14 mouse cellular contexts compared by ENCODE assay signal in the genomic region with DNA sequence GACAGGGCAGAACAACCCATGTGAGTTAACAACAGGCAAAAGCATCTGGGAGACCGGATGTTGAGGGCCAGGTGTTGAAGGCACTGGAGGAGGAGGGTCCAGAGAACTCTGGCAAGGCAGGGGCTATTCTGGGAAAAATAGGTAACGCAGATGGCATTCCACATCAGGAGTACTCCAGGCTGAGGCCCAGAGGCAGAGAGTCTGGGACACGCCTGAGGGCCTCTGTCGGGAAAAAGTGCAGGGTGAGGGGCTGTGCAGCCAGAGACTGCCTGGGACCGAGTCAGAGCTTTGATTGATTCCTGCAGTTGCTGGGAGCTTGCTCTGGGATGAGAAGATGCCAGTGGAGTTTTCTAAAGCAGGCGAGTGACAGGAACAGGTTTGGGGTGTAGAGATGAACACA. TPM values are rescaled to one million over a fixed set of nuclear protein-coding genes. Genes with fewer than 3 reads are reported as not detected.
DNase-seq lines count a peak whose midpoint lies in the region; ATAC-seq and TF ChIP-seq lines count a peak whose summit lies in the region.
"Had no signal": no experiment of that assay in that cellular context is flagged by ENCODE, and none has a peak within 500 bp of the region (broad histone marks: within the 10 kb centered on the region; RNA-seq: fewer than 3 reads in every experiment).

No protein-coding gene starts in this region.

- no peak overlapping the region for H3K4me2 ChIP-seq in kidney, postnatal 0 days (ENCODE audit: low read length)
- H3K4me2 ChIP-seq in heart, embryonic 15.5 days = peak overlapping the region; percentile 53
- H3K4me2 ChIP-seq in stomach, embryonic 15.5 days = no peak overlapping the region
- H3K4me2 ChIP-seq: liver, embryonic 12.5 days had no signal

- H3K4me3 ChIP-seq in kidney, postnatal 0 days (replicated peaks; ENCODE audit: low read depth, low read length) = no peak overlapping the region
- H3K4me3 ChIP-seq in heart, embryonic 15.5 days = peak overlapping the region; percentile 38
- H3K4me3 ChIP-seq in stomach, embryonic 15.5 days (replicated peaks) = no peak overlapping the region
- H3K4me3 ChIP-seq: layer of hippocampus, adult 2 months; liver, embryonic 12.5 days had no signal

- no peaks in the 10 kb centered on the region for H3K36me3 ChIP-seq in kidney, postnatal 0 days (ENCODE audit: insufficient read depth, low read length)
- no peaks in the 10 kb centered on the region for H3K36me3 ChIP-seq in heart, embryonic 15.5 days
- H3K36me3 ChIP-seq in stomach, embryonic 15.5 days = no peaks in the 10 kb centered on the region
- H3K36me3 ChIP-seq: liver, embryonic 12.5 days had no signal

- 36% methylated on average over 6 of the region's 6 CpGs for WGBS in kidney, postnatal 0 days
- WGBS in heart, embryonic 15.5 days = 29% methylated on average over 6 of the region's 6 CpGs
- 43% methylated on average over 6 of the region's 6 CpGs for WGBS in stomach, embryonic 15.5 days

- no peaks in the 10 kb centered on the region for H3K27me3 ChIP-seq in kidney, postnatal 0 days (ENCODE audit: insufficient read depth, low read length)
- H3K27me3 ChIP-seq in heart, embryonic 15.5 days = no peaks in the 10 kb centered on the region
- no peaks in the 10 kb centered on the region for H3K27me3 ChIP-seq in stomach, embryonic 15.5 days (replicated peaks)
- H3K27me3 ChIP-seq: liver, embryonic 12.5 days had no signal

- no peak for TF ChIP-seq CTCF in kidney, postnatal 0 days (IDR thresholded peaks at IDR 0.05; ENCODE audit: low read depth)

- no peaks in the 10 kb centered on the region for H3K9me3 ChIP-seq in kidney, postnatal 0 days (replicated peaks; ENCODE audit: low read length)
- no peaks in the 10 kb centered on the region for H3K9me3 ChIP-seq in heart, embryonic 15.5 days (replicated peaks)
- no peaks in the 10 kb centered on the region for H3K9me3 ChIP-seq in stomach, embryonic 15.5 days
- H3K9me3 ChIP-seq: liver, embryonic 12.5 days had no signal

- intact Hi-C loops in heart, postnatal 36 days (cut with DNase I) = no loop called here

- peak; percentile 87 for DNase-seq in heart, adult 11 months
- DNase-seq in heart, postnatal 36 days = no peak
- no peak for DNase-seq in kidney, postnatal 0 days (ENCODE audit: low spot score)
- no peak for DNase-seq in kidney, postnatal 14 days
- DNase-seq in urinary bladder, postnatal 4 days (ENCODE audit: low spot score in 2 of 2) = no peak
- DNase-seq in adrenal gland, adult 18-20 months (ENCODE audit: low spot score in 2 of 2) = no peak
- DNase-seq: adrenal gland, adult 2 months; cerebellum, adult 11 months; thymus, postnatal 25 days had no signal

- H3K4me1 ChIP-seq in kidney, postnatal 0 days (replicated peaks; ENCODE audit: insufficient read depth, low read length) = peaks cover 35% of the 10 kb centered on the region
- H3K4me1 ChIP-seq in heart, embryonic 15.5 days (replicated peaks) = peaks cover 40% of the 10 kb centered on the region
- H3K4me1 ChIP-seq in stomach, embryonic 15.5 days = peaks cover 12% of the 10 kb centered on the region

- H3K27ac ChIP-seq in kidney, postnatal 0 days = no peak overlapping the region
- H3K27ac ChIP-seq in heart, embryonic 15.5 days = peak overlapping the region; percentile 85
- H3K27ac ChIP-seq in stomach, embryonic 15.5 days = peak overlapping the region; percentile 91
- H3K27ac ChIP-seq: layer of hippocampus, adult 2 months; liver, embryonic 12.5 days had no signal

- ATAC-seq in kidney, postnatal 0 days (replicated peaks; ENCODE audit: low FRiP score, low read depth) = 0 out of 2 replicates have a peak, but pooled peaks have one; percentile 17
- ATAC-seq in heart, embryonic 15.5 days (replicated peaks; ENCODE audit: insufficient number of reproducible peaks, insufficient read depth, low FRiP score, low read depth) = peak; percentile 81
- ATAC-seq in stomach, embryonic 15.5 days (ENCODE audit: insufficient read depth, low FRiP score, low read depth) = no peak
- ATAC-seq: liver, embryonic 12.5 days had no signal

- H3K9ac ChIP-seq in kidney, postnatal 0 days (ENCODE audit: low read depth, low read length) = no peak overlapping the region
- H3K9ac ChIP-seq in heart, embryonic 15.5 days = peak overlapping the region; percentile 42
- H3K9ac ChIP-seq in stomach, embryonic 15.5 days = no peak overlapping the region
- H3K9ac ChIP-seq: liver, embryonic 12.5 days had no signal

RNA-seq across cellular contexts. Expression of a gene that starts 59.4 kb away (rescaled TPM):
- total RNA-seq in heart, postnatal 36 days (2021) = 1 to 10 TPM; 2.3 to 2.5 TPM
- polyA plus RNA-seq in kidney, postnatal 0 days (2015; fragmentation: Nextera tagmentation; extraction: Ambion mirVana) = 1.0 TPM in 2 replicates
- 4.1 and 6.9 TPM in 2 replicates for polyA plus RNA-seq in heart, embryonic 15.5 days (2015; fragmentation: Nextera tagmentation; extraction: Ambion mirVana)
- 17.1 and 17.8 TPM in 2 replicates for polyA plus RNA-seq in stomach, embryonic 15.5 days (2015; fragmentation: Nextera tagmentation; extraction: Ambion mirVana)
- total RNA-seq in adrenal gland, adult 18-20 months (2021) = 1 to 10 TPM; 2.8 to 4.9 TPM
- total RNA-seq: megakaryocyte progenitor cell, adult 5-6 weeks had no signal
